Mouse (Mus musculus) embryonic stem cell, embryonic (primary cell): ENCODE data around the gene 1700016D06Rik.

Source experiments
- CTCF ChIA-PET, 4 experiments: fragments of 300-600 bp in 2 of 4; fragments of 350-600 bp in 2 of 4; sonication (Branson Sonifier 250); formaldehyde crosslinking; loops; one replicate each; lab custom pipeline; 2022; ENCODE audit warnings: inconsistent platforms in 2 of 4; lab: Charles Lee
- POLR2A ChIA-PET, 4 experiments: fragments of 300-600 bp in 2 of 4; fragments of 350-600 bp in 2 of 4; sonication (Branson Sonifier 250); formaldehyde crosslinking; loops; one replicate each; lab custom pipeline; 2022; ENCODE audit warnings: antibody characterized with exemption in 4 of 4, inconsistent platforms in 1 of 4; lab: Charles Lee

1700016D06Rik gene

DNA sequence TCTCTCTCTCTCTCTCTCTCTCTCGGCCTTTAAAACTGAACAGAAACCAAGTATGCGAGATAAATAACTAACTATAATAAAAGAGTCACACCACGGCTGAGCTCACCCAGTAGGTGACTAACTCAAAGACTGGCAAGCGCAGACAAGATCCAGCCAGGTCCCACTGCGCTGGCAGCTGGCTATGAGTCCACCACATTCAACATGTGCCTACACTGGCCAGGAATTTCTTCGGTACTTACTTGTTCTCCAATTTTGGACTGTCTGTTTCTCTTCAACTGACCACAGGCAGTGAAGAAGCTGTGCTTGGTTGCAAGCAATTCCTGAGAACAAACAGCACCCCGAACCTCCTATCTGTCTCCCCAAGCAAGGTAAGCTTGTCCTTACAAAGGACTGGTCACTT is 67.4 kb downstream of the 1700016D06Rik start:
- POLR2A ChIA-PET = interaction anchor here in 3 of 4 experiments (0.6 to 41.6 kb wide), 26 partner anchors 5 to 849 kb away, joined by 3 to 1282 read pairs (median 8); partner anchors contain the start of genes 1700016D06Rik (in 2 of the 3), Ing1 (in 2 of the 3) and Ankrd10 (in 1 of the 3)
- CTCF ChIA-PET = interaction anchor here in 1 of 4 experiments (2.1 kb wide), 1 partner anchor 67 kb away, joined by 6 read pairs; the partner anchor contains the start of gene 1700016D06Rik

DNA sequence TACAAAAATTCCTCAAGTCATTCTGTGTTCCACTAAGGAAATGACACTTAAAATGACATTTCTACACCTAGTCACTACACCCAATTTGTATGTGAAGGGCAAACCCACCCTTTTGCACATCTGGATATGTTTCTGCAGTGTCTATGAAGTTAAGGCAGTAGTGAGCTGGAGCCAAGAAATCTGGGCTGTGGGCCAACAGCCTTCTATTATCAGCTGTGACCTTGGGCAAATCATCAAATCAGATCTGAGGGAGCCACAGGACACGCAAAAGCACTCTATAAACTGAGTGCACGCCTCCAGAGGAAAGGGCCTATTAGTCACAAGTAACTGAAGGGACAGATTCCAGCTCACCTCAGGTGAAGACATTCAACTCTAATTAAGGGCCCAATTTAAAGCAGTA is 68.5 kb downstream of the 1700016D06Rik start:
- ChIA-PET POLR2A (interaction anchor here in 3 of 4 experiments (0.6 to 41.6 kb wide), 16 partner anchors 4 to 164 kb away, joined by 3 to 1282 read pairs (median 7); partner anchors contain the start of genes Ing1 (in 2 of the 3), 1700016D06Rik (in 1 of the 3) and Ankrd10 (in 1 of the 3)), CTCF (no interaction called here)

DNA sequence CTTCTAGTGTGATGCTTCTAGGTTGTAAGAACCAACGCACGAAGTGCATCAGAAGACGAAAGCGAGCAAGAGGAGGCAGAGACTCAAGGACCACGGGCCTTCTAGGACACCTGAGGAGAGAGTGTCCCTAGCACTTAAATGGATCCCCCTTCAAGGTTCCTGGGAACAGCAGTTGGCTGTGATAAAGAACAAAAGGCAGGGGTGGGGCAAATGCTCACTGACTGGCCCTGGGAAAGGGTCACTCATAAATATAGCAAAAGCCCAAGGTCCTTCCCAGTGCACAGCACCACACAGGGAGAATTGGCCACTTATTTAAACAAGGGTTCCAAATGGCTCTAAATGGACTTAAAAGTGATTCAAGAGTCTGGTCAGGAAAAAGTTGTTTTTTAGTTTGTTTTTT is 71.7 kb downstream of the 1700016D06Rik start:
- POLR2A ChIA-PET = interaction anchor here in 3 of 4 experiments (0.6 to 41.6 kb wide), 20 partner anchors 1 to 965 kb away, joined by 3 to 1282 read pairs (median 6); partner anchors contain the start of genes Ing1 (in 2 of the 3), 1700016D06Rik (in 1 of the 3) and Ankrd10 (in 1 of the 3)
- CTCF ChIA-PET = no interaction called here

DNA sequence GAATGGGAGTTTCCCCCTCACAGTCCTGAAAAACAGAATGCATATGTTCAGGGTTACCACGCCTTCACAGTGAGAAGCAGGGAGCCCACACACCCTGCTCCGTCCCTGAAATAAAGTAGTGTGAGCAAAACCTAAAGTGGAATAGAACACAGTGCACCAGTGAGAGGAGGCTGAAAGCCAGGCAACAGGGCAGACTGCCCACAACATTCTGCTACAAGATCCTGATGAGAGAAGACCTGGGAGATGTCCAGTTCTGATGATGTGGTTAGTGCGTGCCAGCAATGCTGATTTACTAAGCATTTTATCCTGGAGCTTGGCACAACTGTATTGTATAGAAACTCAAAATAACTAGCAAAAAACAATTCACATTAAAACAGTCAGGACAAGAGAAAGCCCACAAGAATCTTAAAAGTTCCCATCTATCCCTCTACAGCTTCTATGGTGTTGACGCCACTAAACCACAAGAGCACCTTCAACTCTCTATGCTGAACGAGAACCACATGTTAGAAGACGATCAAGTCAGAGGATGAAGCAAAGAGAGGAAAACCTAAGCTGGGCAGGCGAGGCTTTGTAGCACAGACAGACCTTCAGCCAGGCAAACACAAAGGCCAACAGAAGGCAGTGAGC is 72.2 kb downstream of the 1700016D06Rik start:
- POLR2A ChIA-PET = interaction anchor here in 2 of 4 experiments (0.6 to 41.6 kb wide), 14 partner anchors 1 to 185 kb away, joined by 3 to 1282 read pairs (median 10); partner anchors contain the start of genes Ing1 (in 2 of the 2) and Ankrd10 (in 1 of the 2)
- CTCF ChIA-PET = no interaction called here

DNA sequence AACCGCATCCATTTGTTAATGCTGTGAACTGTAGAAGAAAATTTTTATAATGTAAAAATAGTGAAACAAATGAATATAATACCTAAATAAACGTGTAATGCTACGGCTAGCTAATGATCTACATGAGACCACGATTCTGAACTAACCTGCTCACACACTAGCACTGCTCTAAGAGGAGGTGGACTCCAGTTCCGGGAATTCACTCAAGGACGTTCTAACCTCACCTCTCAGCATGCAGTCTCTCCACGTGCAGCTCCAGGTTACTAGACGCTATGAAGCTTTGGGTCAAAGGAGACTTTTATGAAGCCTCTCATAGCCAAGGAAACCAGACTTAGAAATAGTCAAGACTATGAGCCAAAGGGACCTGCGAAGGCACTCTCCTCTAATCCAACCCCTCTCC is 73.1 kb downstream of the 1700016D06Rik start:
- ChIA-PET CTCF (interaction anchor here in 3 of 4 experiments (0.6 to 1.3 kb wide), 4 partner anchors 11 to 207 kb away, joined by 3 to 5 read pairs (median 3); no protein-coding TSS in a partner anchor), POLR2A (interaction anchor here in 3 of 4 experiments (0.6 to 41.6 kb wide), 14 partner anchors 0 to 74 kb away, joined by 3 to 1282 read pairs (median 14); partner anchors contain the start of genes Ankrd10 (in 2 of the 3) and Ing1 (in 2 of the 3))

DNA sequence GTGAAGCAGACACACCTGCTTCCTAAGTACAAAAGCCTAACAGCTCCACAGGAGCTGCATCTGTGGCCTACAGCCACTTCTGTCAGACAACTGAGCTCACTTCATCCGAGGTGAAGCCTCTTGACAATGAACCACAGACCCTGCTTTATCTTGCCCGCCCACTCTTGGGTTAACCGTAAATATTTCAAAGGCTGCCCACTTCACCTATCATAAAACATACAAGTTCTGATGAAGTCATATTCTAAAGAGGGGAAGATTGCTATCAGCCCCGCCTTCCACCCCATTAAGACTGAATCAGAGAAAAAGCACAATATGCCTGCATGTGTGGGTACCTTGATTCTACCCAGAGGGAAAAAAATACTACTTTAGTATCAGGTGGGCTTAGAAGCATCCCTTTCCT is 75.8 kb downstream of the 1700016D06Rik start:
- CTCF ChIA-PET = interaction anchor here in 1 of 4 experiments (1.1 to 2.2 kb wide), 2 partner anchors 8 to 39 kb away, joined by 3 to 6 read pairs; no protein-coding TSS in a partner anchor

DNA sequence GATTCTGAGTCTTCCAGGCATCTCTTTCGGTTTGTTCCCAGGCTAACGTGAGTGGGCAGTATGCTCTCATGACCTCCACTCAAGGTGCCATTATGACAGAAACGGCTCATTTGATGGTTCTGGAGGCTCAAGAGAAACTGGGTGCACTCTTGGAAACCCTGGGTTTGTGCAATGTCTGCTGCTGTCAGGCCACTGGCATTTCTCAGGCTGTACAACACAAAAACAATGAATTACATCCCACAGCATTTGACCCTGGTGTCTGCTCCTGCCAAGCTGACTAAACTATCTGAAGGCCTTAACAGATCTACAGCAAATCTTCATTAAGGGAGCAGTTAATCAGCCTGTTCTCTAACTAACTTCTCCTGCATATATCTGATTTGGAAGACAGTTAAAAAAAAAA is 81.8 kb downstream of the 1700016D06Rik start:
- CTCF ChIA-PET = interaction anchor here in 2 of 4 experiments (0.7 kb wide), 2 partner anchors 17 to 1521 kb away, joined by 3 read pairs; partner anchors contain the start of gene Ankrd10 (in 1 of the 2)
- POLR2A ChIA-PET = interaction anchor here in 2 of 4 experiments (1.1 to 41.6 kb wide), 9 partner anchors 3 to 83 kb away, joined by 4 to 1282 read pairs (median 17); partner anchors contain the start of genes Ankrd10 (in 2 of the 2), 1700016D06Rik (in 1 of the 2) and Ing1 (in 1 of the 2)

More for the DNA sequence above, 75.8 kb downstream of the 1700016D06Rik start:
- POLR2A ChIA-PET = interaction anchor here (0.7 to 41.6 kb wide), 14 partner anchors 3 to 150 kb away, joined by 3 to 1282 read pairs (median 4); partner anchors contain the start of genes Ankrd10 (in 3 of the 4) and Ing1 (in 2 of the 4)

DNA sequence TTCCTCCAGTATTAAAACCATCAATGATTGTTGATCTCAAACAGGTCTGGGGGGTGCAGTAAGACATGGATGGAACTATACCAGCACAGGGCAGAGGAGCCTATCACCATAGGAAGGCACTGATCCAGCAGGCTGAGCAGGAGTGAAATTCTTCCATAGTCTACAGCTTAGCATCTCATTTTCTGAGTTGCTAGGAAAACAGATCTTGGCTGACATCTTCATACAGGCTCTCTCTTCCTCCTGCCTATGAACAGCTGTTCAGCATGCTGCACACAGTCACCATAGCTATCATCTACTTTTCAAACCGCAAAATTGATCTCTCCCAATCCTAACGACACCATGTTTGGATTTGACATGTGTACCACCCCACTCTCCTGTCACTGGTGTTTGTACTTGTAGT is 82.8 kb downstream of the 1700016D06Rik start:
- CTCF ChIA-PET = interaction anchor here in 2 of 4 experiments (0.9 to 2.4 kb wide), 4 partner anchors 13 to 149 kb away, joined by 3 to 10 read pairs (median 4); no protein-coding TSS in a partner anchor
- POLR2A ChIA-PET = interaction anchor here in 3 of 4 experiments (0.7 to 41.6 kb wide), 13 partner anchors 2 to 313 kb away, joined by 3 to 1282 read pairs (median 4); partner anchors contain the start of genes Ankrd10 (in 3 of the 3) and Ing1 (in 1 of the 3)

DNA sequence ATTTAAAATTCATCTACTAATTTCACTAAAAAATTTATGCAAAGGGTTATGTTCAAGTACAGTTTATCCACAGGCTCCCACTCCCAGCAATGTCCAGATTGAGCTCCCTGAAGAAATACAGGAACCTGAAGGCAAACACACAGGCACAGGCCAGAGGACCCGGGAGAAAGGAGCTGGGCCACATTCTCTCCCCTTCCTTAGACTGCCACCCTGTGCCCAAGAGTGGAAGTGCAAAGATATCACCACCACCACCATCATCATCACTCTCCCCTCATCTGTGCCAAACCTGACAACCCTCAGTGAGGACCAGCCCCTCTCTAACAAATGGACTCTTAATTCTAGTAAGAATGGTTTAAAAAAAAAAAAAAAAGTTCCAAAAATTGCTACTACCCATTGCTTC is 84.6 kb downstream of the 1700016D06Rik start:
- POLR2A ChIA-PET = interaction anchor here (0.5 to 41.6 kb wide), 25 partner anchors 0 to 123 kb away, joined by 3 to 1282 read pairs (median 4); partner anchors contain the start of genes Ankrd10 (in 3 of the 4) and Ing1 (in 2 of the 4)
- CTCF ChIA-PET = interaction anchor here (0.6 to 2.4 kb wide), 24 partner anchors 10 to 197 kb away, joined by 3 to 13 read pairs (median 4); partner anchors contain the start of gene Ankrd10 (in 1 of the 4)

DNA sequence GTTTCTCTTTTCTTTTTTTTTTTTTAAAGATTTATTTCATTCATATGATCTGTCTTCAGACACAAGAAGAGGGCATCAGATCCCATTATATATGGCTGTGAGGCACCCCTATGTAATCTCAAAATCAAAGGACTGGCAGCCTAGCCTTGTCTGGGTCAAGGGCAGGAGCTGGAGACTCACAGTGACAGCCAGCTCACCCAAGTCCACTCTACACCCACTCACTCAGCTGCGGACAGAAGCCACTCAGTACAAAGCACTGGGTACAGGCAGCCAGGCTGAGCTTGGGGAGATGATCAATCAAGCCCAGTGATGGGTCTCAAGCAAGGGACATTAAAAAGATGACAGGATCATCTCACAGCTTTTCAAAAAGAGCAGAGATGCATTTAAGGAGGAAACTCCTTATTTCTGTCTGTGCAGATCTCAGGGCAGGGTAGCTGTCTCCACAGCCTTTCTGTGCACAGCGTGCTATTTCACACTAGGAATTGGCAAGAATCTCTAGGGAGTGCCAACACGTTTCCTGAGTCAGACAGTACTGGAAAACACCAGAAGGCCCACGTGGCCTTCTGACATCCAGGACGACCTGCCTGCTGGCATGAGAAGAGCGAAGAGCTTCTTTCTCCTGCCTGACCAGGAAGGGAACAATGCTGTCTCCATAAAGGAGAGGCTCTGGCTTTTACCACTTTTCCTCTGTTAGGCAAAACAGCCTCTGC is 86.6 kb downstream of the 1700016D06Rik start:
- CTCF ChIA-PET = interaction anchor here in 1 of 4 experiments (1.1 kb wide), 1 partner anchor 67 kb away, joined by 3 read pairs; no protein-coding TSS in a partner anchor
- POLR2A ChIA-PET = interaction anchor here in 2 of 4 experiments (0.8 to 41.6 kb wide), 12 partner anchors 2 to 107 kb away, joined by 3 to 1282 read pairs (median 4); partner anchors contain the start of genes Ankrd10 (in 2 of the 2), Ing1 (in 2 of the 2) and 1700016D06Rik (in 1 of the 2)

DNA sequence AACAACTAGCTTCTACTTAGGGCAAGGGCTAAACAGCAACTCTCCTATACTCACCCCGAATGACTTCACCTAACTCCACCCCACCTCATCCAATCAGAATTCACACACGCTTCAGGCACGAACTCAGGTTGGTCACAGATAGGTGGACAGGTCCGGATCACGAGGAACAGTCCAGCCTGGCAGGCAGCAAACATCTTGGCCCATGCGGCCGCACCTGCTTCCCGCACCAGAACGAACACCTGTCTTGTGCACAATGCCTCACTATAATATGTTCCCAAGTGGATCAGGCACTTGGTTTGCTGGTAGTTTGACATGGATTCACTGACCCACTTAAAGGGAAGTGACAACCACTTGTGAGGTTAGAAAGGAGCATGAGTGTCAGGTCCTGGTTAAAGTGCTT is 92.0 kb downstream of the 1700016D06Rik start:
- ChIA-PET CTCF (no interaction called here), POLR2A (interaction anchor here in 1 of 4 experiments (1.6 to 41.6 kb wide), 2 partner anchors 19 to 78 kb away, joined by 3 to 1282 read pairs; partner anchors contain the start of gene Ankrd10)
